Mouse (Mus musculus) midbrain, embryonic 16.5 days (tissue): ENCODE data around the gene Nhsl2. TPM values are rescaled to one million over a fixed set of nuclear protein-coding genes. Genes with fewer than 3 reads are reported as not detected.

ENCODE experiments used
- ATAC-seq: fragments of 200-750 bp; cut with Nextera tagmentation; 2 replicates; pipeline ENCODE4 v1.8.0; 2017; ENCODE audit warnings: moderate TSS enrichment
- H3K27ac ChIP-seq: fragments of 300-500 bp; sonication (generic); 2 replicates; pipeline ENCODE4 v1.5.1; 2014; ENCODE audit warnings: mild to moderate bottlenecking, low read length, mixed read lengths
- H3K27me3 ChIP-seq: fragments of 300-500 bp; sonication (generic); 2 replicates; pipeline ENCODE4 v1.6.1; 2014; ENCODE audit warnings: low read depth, low read length, mixed read lengths; ENCODE audit not compliant: control insufficient read depth, insufficient read depth
- H3K36me3 ChIP-seq: fragments of 300-500 bp; sonication (generic); 2 replicates; pipeline ENCODE4 v1.6.1; 2014; ENCODE audit warnings: mild to moderate bottlenecking, low read length, moderate library complexity, mixed read lengths; ENCODE audit not compliant: control insufficient read depth, insufficient read depth
- H3K4me1 ChIP-seq: fragments of 300-500 bp; sonication (generic); 2 replicates; pipeline ENCODE4 v1.6.1; 2014; ENCODE audit warnings: mild to moderate bottlenecking, low read length, mixed read lengths; ENCODE audit not compliant: control insufficient read depth, insufficient read depth
- H3K4me2 ChIP-seq: fragments of 300-500 bp; sonication (generic); 2 replicates; pipeline ENCODE4 v1.6.1; 2014; ENCODE audit warnings: mild to moderate bottlenecking, low read length, mixed read lengths
- H3K4me3 ChIP-seq: fragments of 300-500 bp; sonication (generic); 2 replicates; pipeline ENCODE4 v1.5.1; 2014; ENCODE audit warnings: low read depth, mild to moderate bottlenecking, low read length, moderate library complexity, mixed read lengths
- H3K9ac ChIP-seq: fragments of 300-500 bp; sonication (generic); 2 replicates; pipeline ENCODE4 v1.6.1; 2014; ENCODE audit warnings: low read depth, low read length, mixed read lengths
- H3K9me3 ChIP-seq: fragments of 300-500 bp; sonication (generic); replicated peaks from 2 replicates; pipeline ENCODE4 v1.6.1; 2014; ENCODE audit warnings: mild to moderate bottlenecking, low read length, mixed read lengths; ENCODE audit not compliant: control insufficient read depth, poor library complexity, severe bottlenecking
- WGBS: fragments of 180-500 bp; shearing (Covaris S2); extraction: QIAGEN DNeasy Blood & Tissue Kit; methylation state at CpG from one replicate; pipeline ENCODE4 v1.1.7; 2014; 5-methylcytosine and 5-hydroxymethylcytosine counted together
- polyA plus RNA-seq: library from polyadenylated mRNA; unstranded; fragments of >200 nt; fragmentation: Nextera tagmentation; extraction: Ambion mirVana; gene quantifications from 2 replicates; pipeline ENCODE4 v1.2.1, GENCODE M21; 2015

Gene Nhsl2
- polyA plus RNA-seq, 1 experiment from 2014 or later = 6.0 TPM

DNA sequence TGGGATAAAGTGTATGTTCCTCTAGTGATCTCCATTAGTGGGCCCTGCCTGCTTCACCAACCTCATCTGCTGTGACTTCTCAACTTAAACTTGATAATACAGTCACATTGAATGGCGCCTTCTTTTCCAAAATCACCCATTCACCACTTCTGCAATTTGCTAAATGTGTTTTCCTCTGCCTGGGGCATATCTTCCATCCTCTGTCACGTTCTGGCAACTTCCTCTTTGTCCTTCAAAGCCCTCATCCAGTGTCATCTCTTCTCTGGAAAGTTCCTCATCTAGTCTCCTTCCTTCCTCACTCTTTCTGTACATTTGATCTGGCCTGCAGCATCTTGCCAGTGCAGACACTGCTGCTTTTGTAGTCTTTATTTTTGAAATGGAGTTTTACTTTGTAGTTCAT is 158.8 kb downstream of the Nhsl2 start:
- Histone ChIP-seq H3K27me3 (peaks cover 9% of the 10 kb centered on the region; the same call in 1 of the 2 replicates), H3K4me3 (no peak overlapping the region), H3K36me3 (no peaks in the 10 kb centered on the region), H3K4me2 (no peak overlapping the region), H3K9me3 (no peaks in the 10 kb centered on the region), H3K4me1 (no peaks in the 10 kb centered on the region), H3K9ac (no peak overlapping the region), H3K27ac (no peak overlapping the region)
- 64% methylated on average over 2 of the region's 2 CpGs for WGBS
- no peak for ATAC-seq

GRCm38 (mm10) chrX:102017213-102017923 is 168.2 kb downstream of the Nhsl2 start:
- H3K4me2 ChIP-seq = no peak overlapping the region
- WGBS = 49% methylated on average over 9 of the region's 9 CpGs
- H3K36me3 ChIP-seq = no peaks in the 10 kb centered on the region
- ATAC-seq = no peak
- H3K9me3 ChIP-seq = no peaks in the 10 kb centered on the region
- no peak overlapping the region for H3K4me3 ChIP-seq
- no peaks in the 10 kb centered on the region for H3K4me1 ChIP-seq
- H3K27me3 ChIP-seq = peaks cover 15% of the 10 kb centered on the region
- H3K9ac ChIP-seq = no peak overlapping the region
- no peak overlapping the region for H3K27ac ChIP-seq

DNA sequence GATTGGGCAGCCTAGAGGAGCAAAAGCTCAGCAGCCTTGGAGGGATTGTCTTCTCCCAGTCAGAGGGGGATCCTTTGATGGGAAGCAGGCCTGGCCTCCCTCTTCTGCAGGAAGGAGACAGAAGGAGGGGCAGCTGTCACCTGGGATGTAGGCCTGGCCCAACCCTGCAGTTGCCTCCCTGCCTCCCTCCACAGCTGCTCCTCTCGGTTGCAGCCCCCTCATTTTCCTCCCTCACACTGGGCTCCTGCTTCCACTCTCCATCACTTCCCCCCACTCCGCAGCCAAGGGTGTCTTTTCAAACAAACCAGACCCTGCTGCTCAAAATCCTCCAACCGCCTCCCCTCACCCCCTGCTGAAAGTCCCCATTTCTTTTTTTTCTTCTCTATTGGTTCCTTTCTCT is 169.7 kb downstream of the Nhsl2 start:
- Histone ChIP-seq H3K4me3 (no peak overlapping the region), H3K27ac (no peak overlapping the region), H3K27me3 (peaks cover 15% of the 10 kb centered on the region), H3K9me3 (no peaks in the 10 kb centered on the region), H3K4me1 (no peaks in the 10 kb centered on the region), H3K9ac (no peak overlapping the region), H3K4me2 (no peak overlapping the region), H3K36me3 (no peaks in the 10 kb centered on the region)
- 48% methylated on average over 3 of the region's 3 CpGs for WGBS
- no peak for ATAC-seq

DNA sequence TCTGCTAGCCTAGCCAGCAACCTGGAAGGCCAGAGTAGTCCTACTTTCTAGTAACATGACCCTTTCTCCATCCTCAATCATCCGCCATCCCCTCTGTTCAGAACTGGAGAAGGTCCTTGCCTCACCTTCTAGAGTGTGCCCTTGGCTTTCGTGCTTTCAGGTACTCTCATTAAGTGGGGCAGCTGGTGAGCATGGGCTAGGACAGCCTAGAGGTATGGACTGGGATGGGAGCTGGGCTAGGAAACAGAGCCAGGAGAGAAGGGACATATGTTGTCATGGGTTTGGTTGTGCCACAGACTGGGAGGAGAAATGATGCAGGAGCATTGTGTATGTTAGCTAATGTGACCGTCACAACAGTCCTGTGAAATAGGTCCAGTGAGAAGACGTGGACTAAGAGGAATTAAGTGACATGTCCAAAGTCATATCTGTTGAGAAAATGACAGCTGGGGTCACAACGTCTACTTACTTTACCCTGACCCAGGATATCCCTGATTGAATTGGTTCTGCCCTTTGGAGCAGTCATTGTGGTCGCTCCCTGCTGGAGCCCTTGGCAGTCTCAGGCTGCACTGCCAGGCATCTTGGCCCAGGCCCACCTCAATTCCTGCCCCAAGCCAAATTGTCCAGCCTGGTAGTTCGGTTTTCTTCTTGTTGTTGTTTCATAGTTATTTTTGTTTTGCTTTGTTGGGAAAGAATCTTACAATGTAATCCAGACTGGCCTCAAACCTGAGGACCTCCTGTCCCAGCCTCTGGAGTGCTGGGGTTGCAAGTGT is 170.5 kb downstream of the Nhsl2 start:
- Histone ChIP-seq H3K9ac (no peak overlapping the region), H3K4me2 (no peak overlapping the region), H3K27me3 (peaks cover 15% of the 10 kb centered on the region), H3K4me1 (no peaks in the 10 kb centered on the region), H3K4me3 (no peak overlapping the region), H3K9me3 (no peaks in the 10 kb centered on the region), H3K36me3 (no peaks in the 10 kb centered on the region), H3K27ac (no peak overlapping the region)
- no peak for ATAC-seq
- 75% methylated on average over 7 of the region's 7 CpGs for WGBS

DNA sequence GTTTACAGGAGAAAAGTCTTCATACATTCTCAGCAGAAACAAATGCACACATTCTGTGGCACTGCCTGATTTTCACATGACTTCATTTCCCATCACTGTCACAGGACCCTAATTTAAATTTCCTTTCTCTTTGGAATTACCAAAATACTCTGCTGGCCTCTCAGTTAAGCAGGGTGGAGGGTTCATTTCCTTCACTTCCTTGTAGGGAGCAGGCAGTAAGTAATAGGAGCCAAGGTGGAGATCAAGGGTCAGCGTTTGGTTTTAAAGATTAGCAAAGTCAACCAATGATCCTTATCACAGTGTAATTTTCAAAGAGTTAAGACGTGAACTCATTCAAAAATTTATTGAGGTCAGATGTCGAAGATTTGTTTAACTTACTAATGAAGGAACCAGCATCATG is 175.8 kb downstream of the Nhsl2 start:
- peaks cover 5% of the 10 kb centered on the region for H3K27me3 ChIP-seq
- no peak for ATAC-seq
- H3K36me3 ChIP-seq = no peaks in the 10 kb centered on the region
- H3K4me1 ChIP-seq = no peaks in the 10 kb centered on the region
- no peak overlapping the region for H3K27ac ChIP-seq
- no peaks in the 10 kb centered on the region for H3K9me3 ChIP-seq
- H3K4me3 ChIP-seq = no peak overlapping the region
- no peak overlapping the region for H3K9ac ChIP-seq
- 82% methylated on average over 3 of the region's 3 CpGs for WGBS
- H3K4me2 ChIP-seq = no peak overlapping the region

DNA sequence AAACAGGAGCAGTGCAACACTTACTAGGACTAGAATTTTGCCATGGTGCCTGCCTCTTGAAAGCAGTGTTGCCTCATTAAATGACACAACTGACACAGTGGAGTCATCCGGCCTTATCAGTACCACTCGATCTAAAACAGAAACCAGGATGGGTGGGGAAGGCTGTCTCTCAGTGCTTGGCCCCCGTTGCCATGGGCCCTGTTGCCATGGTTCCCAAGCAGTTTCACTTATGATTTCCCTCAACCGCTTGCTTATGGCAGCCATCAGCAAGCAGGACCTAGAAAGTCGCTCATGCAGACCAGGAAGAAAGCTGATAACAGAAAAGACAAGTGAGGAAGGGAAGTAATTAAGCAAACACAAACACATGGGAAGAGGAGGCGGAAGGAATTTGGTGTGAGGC is 182.7 kb downstream of the Nhsl2 start:
- no peaks in the 10 kb centered on the region for H3K9me3 ChIP-seq
- peak; percentile 45 for ATAC-seq
- no peak overlapping the region for H3K4me3 ChIP-seq
- 49% methylated on average over 6 of the region's 6 CpGs for WGBS
- peaks cover 3% of the 10 kb centered on the region; the same call in 1 of the 2 replicates for H3K27me3 ChIP-seq
- H3K27ac ChIP-seq = no peak overlapping the region
- no peak overlapping the region for H3K4me2 ChIP-seq
- no peaks in the 10 kb centered on the region for H3K36me3 ChIP-seq
- no peaks in the 10 kb centered on the region; the same call in 1 of the 2 replicates for H3K4me1 ChIP-seq
- no peak overlapping the region for H3K9ac ChIP-seq

- Histone ChIP-seq H3K36me3 (no peaks in the 10 kb centered on the region), H3K27ac (peak overlapping the region; percentile 46), H3K4me1 (no peaks in the 10 kb centered on the region; the same call in 1 of the 2 replicates), H3K9ac (no peak overlapping the region), H3K4me2 (no peak overlapping the region), H3K4me3 (no peak overlapping the region), H3K9me3 (no peaks in the 10 kb centered on the region), H3K27me3 (peaks cover 3% of the 10 kb centered on the region; the same call in 1 of the 2 replicates)
- WGBS = 37% methylated on average over 8 of the region's 8 CpGs
- ATAC-seq = no peak
Observed at GRCm38 (mm10) chrX:102032431-102032830, 183.2 kb downstream of the Nhsl2 start.

DNA sequence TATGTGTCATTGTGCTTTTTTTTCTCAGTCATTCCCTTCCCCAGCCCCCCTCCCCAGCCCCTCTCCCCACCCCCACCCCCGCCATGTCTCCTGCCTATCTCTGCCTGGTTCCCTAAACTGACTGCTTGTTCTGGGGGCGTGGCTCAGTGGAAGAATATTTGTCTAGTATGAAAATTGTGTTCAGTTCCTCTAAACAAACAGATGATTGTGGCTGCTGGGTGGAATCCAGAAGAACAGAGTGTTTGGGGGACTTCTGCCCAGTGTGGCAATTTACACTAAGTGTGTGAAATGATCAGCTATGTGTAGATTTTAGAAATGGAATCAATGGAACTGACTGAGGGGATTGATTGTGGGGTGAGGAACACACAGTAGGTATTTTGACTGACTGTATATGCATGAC is 184.4 kb downstream of the Nhsl2 start:
- WGBS = 77% methylated on average over 2 of the region's 2 CpGs
- H3K4me2 ChIP-seq = no peak overlapping the region
- peaks cover 3% of the 10 kb centered on the region; the same call in 1 of the 2 replicates for H3K27me3 ChIP-seq
- no peak overlapping the region for H3K27ac ChIP-seq
- no peaks in the 10 kb centered on the region for H3K36me3 ChIP-seq
- no peak for ATAC-seq
- no peaks in the 10 kb centered on the region; the same call in 1 of the 2 replicates for H3K4me1 ChIP-seq
- H3K9ac ChIP-seq = no peak overlapping the region
- H3K4me3 ChIP-seq = no peak overlapping the region
- no peaks in the 10 kb centered on the region for H3K9me3 ChIP-seq

GRCm38 (mm10) chrX:102035671-102036070 is 186.5 kb downstream of the Nhsl2 start:
- H3K9me3 ChIP-seq = no peaks in the 10 kb centered on the region
- H3K4me1 ChIP-seq = no peaks in the 10 kb centered on the region; the same call in 1 of the 2 replicates
- WGBS = 53% methylated on average over 3 of the region's 3 CpGs
- no peak for ATAC-seq
- H3K4me3 ChIP-seq = no peak overlapping the region
- H3K27ac ChIP-seq = no peak overlapping the region
- no peaks in the 10 kb centered on the region for H3K36me3 ChIP-seq
- peaks cover 5% of the 10 kb centered on the region; the same call in 1 of the 2 replicates for H3K27me3 ChIP-seq
- no peak overlapping the region for H3K4me2 ChIP-seq
- H3K9ac ChIP-seq = no peak overlapping the region
